Mouse (Mus musculus) T-helper 2 cell (primary cell): Measurements from ENCODE around the gene Zfp319.

ENCODE experiments used
- in situ Hi-C: fragments of 300-600 bp; cut with MboI, MseI; formaldehyde crosslinking; loops from one replicate; pipeline ENCODE4 v1.15.1; 2025; ENCODE audit warnings: high pct_unique_total_duplicates

The Zfp319 gene

GRCm38 (mm10) chr8:95352151-95352870, 20.6 kb upstream of the Zfp319 start, which contains the start of gene Mmp15:
Gene Mmp15 (plus strand): TSS chr8:95352268.
- in situ Hi-C loops, result loop anchor here (10.0 kb wide), 1 partner anchor 492 kb away; no protein-coding TSS in a partner anchor

- in situ Hi-C loops, result loop anchor here (10.0 kb wide), 1 partner anchor 493 kb away; no protein-coding TSS in a partner anchor
These were observed 19.7 kb upstream of the Zfp319 start for GRCm38 (mm10) chr8:95351461-95351860.

- in situ Hi-C loops, result no loop called here
These were observed 17.3 kb upstream of the Zfp319 start for GRCm38 (mm10) chr8:95348811-95349630.

- in situ Hi-C loops, result no loop called here
These were observed 16.6 kb upstream of the Zfp319 start for GRCm38 (mm10) chr8:95348356-95348755.

- in situ Hi-C loops, result no loop called here
These were observed 15.1 kb upstream of the Zfp319 start for GRCm38 (mm10) chr8:95346643-95347545.

- in situ Hi-C loops, result no loop called here
These were observed 12.9 kb upstream of the Zfp319 start for GRCm38 (mm10) chr8:95344668-95345067.

- in situ Hi-C loops, result no loop called here
These were observed 10.0 kb upstream of the Zfp319 start for GRCm38 (mm10) chr8:95341721-95342120.

- in situ Hi-C loops, result loop anchor here (10.0 kb wide), 1 partner anchor 252 kb away; the partner anchor contains the start of gene Katnb1
These were observed 4.6 kb upstream of the Zfp319 start for GRCm38 (mm10) chr8:95336363-95336762.

- in situ Hi-C loops, result loop anchor here (10.0 kb wide), 1 partner anchor 251 kb away; the partner anchor contains the start of gene Katnb1
These were observed 4.0 kb upstream of the Zfp319 start for GRCm38 (mm10) chr8:95335706-95336105.

GRCm38 (mm10) chr8:95332437-95333199, 868 bp upstream of the Zfp319 start:
- in situ Hi-C loops, result loop anchor here (5.0 to 10.0 kb wide), 2 partner anchors 100 to 248 kb away; partner anchors contain the start of genes Cfap20 and Katnb1

GRCm38 (mm10) chr8:95331156-95331719, 512 bp downstream of the Zfp319 start:
- in situ Hi-C loops, result loop anchor here (5.0 to 10.0 kb wide), 2 partner anchors 101 to 246 kb away; partner anchors contain the start of genes Cfap20 and Katnb1

- in situ Hi-C loops, result loop anchor here (5.0 to 10.0 kb wide), 2 partner anchors 102 to 246 kb away; partner anchors contain the start of genes Cfap20 and Katnb1
These were observed 1.4 kb downstream of the Zfp319 start for GRCm38 (mm10) chr8:95330367-95330766.

- in situ Hi-C loops, result no loop called here
These were observed 3.8 kb downstream of the Zfp319 start for GRCm38 (mm10) chr8:95327866-95328465.

GRCm38 (mm10) chr8:95326822-95327221, 4.9 kb downstream of the Zfp319 start:
- in situ Hi-C loops, result no loop called here

GRCm38 (mm10) chr8:95324646-95325045, 7.1 kb downstream of the Zfp319 start:
- in situ Hi-C loops, result no loop called here

- in situ Hi-C loops, result no loop called here
These were observed 8.5 kb downstream of the Zfp319 start for GRCm38 (mm10) chr8:95323201-95323600.

GRCm38 (mm10) chr8:95320224-95321139, 11.3 kb downstream of the Zfp319 start:
- in situ Hi-C loops, result no loop called here

- in situ Hi-C loops, result no loop called here
These were observed 16.4 kb downstream of the Zfp319 start for GRCm38 (mm10) chr8:95315350-95315749.
